ENCODE assay signal across 15 mouse cellular contexts in genomic region chr8:104190777-104191468, GRCm38 (mm10). TPM values are rescaled to one million over a fixed set of nuclear protein-coding genes. Genes with fewer than 3 reads are reported as not detected.
DNase-seq lines count a peak whose midpoint lies in the region; ATAC-seq and TF ChIP-seq lines count a peak whose summit lies in the region.
"Had no signal": no experiment of that assay in that cellular context is flagged by ENCODE, and none has a peak within 500 bp of the region (broad histone marks: within the 10 kb centered on the region; RNA-seq: fewer than 3 reads in every experiment).

No protein-coding gene starts in this region.

- TF ChIP-seq POLR2A in brain, embryonic 14.5 days (IDR thresholded peaks at IDR 0.05; ENCODE audit: borderline replicate concordance, extremely low read depth, insufficient read depth, insufficient read length, poor library complexity, severe bottlenecking), result no peak
- no peak for TF ChIP-seq POLR2A in myocyte (IDR thresholded peaks at IDR 0.05; ENCODE audit: insufficient read length, low read depth)

- H3K9me3 ChIP-seq in lung, embryonic 14.5 days (ENCODE audit: low read depth, low read length), result no peaks in the 10 kb centered on the region
- H3K9me3 ChIP-seq: forebrain, embryonic 15.5 days had no signal

- no peak overlapping the region for H3K9ac ChIP-seq in lung, embryonic 14.5 days
- H3K9ac ChIP-seq: forebrain, embryonic 15.5 days had no signal

- TF ChIP-seq CTCF in lung, embryonic 14.5 days (IDR thresholded peaks at IDR 0.05; ENCODE audit: low read depth), result no peak
- TF ChIP-seq CTCF in brain, embryonic 14.5 days (IDR thresholded peaks at IDR 0.05; ENCODE audit: borderline replicate concordance, extremely low read depth, insufficient read depth, insufficient read length), result no peak

- no peak overlapping the region for H3K4me2 ChIP-seq in lung, embryonic 14.5 days
- peak overlapping the region; percentile 65 for H3K4me2 ChIP-seq in myocyte (ENCODE audit: low read depth)
- H3K4me2 ChIP-seq: forebrain, embryonic 15.5 days; liver, embryonic 11.5 days had no signal

- no peaks in the 10 kb centered on the region for H3K79me2 ChIP-seq in myocyte (ENCODE audit: control insufficient read depth, insufficient read depth)

- no peaks in the 10 kb centered on the region for H3K27me3 ChIP-seq in lung, embryonic 14.5 days (ENCODE audit: insufficient read depth, low read length)
- H3K27me3 ChIP-seq in myocyte (ENCODE audit: control insufficient read depth, insufficient read depth, insufficient read length), result no peaks in the 10 kb centered on the region
- H3K27me3 ChIP-seq: forebrain, embryonic 15.5 days had no signal

- H3K4me1 ChIP-seq in lung, embryonic 14.5 days (ENCODE audit: insufficient read depth), result no peaks in the 10 kb centered on the region
- H3K4me1 ChIP-seq: forebrain, embryonic 15.5 days had no signal

- 46% methylated on average over 6 of the region's 6 CpGs for WGBS in lung, embryonic 14.5 days

- H3K4me3 ChIP-seq in lung, embryonic 14.5 days (ENCODE audit: low read depth, low read length), result no peak overlapping the region
- H3K4me3 ChIP-seq in myocyte, result no peak overlapping the region
- H3K4me3 ChIP-seq: forebrain, embryonic 15.5 days; heart, adult 2 months had no signal

- peak; percentile 50; the same call in 1 of the 2 replicates for ATAC-seq in lung, embryonic 14.5 days (ENCODE audit: insufficient read depth)
- ATAC-seq: forebrain, embryonic 15.5 days had no signal

- H3K36me3 ChIP-seq in lung, embryonic 14.5 days (ENCODE audit: insufficient read depth), result no peaks in the 10 kb centered on the region
- no peaks in the 10 kb centered on the region for H3K36me3 ChIP-seq in myocyte (ENCODE audit: control insufficient read depth, insufficient read depth)
- H3K36me3 ChIP-seq: forebrain, embryonic 15.5 days had no signal

- DNase-seq in adrenal gland, adult 2 months, result peak; percentile 71
- no peak for DNase-seq in adrenal gland, postnatal 10 days
- DNase-seq in lung, embryonic 14.5 days, result peak; percentile 37
- DNase-seq in lung, postnatal 14 days, result no peak
- DNase-seq in brain, embryonic 14.5 days (ENCODE audit: low read depth), result peak; percentile 9
- no peak for DNase-seq in cerebellum, postnatal 36 days
- no peak for DNase-seq in thymus, postnatal 14 days
- DNase-seq: cerebellum, adult 9-10 months; kidney, adult 11 months; kidney, postnatal 36 days had no signal

- H3K27ac ChIP-seq in lung, embryonic 14.5 days (ENCODE audit: low read depth), result no peak overlapping the region; the same call in 1 of the 2 replicates
- H3K27ac ChIP-seq: forebrain, embryonic 15.5 days; heart, adult 2 months had no signal

- no peak overlapping the region for H3ac ChIP-seq in myocyte (ENCODE audit: control insufficient read depth, insufficient read length)

TF ChIP-seq in myocyte, 11 proteins besides CTCF, POLR2A, EP300 and RAD21:
- TF ChIP-seq TCF3 (IDR thresholded peaks at IDR 0.05; ENCODE audit: insufficient read length, low read depth) (no peak), MYOG (IDR thresholded peaks at IDR 0.05; ENCODE audit: control insufficient read depth in 1 of 3, insufficient read depth in 1 of 3, insufficient read length in 2 of 3, low read depth in 2 of 3) (peak in 1 of 3 experiments; percentile 7), MYOD1 (IDR thresholded peaks at IDR 0.05; ENCODE audit: control insufficient read depth in 1 of 3, insufficient read length in 2 of 3, low read depth in 2 of 3) (peak in 1 of 3 experiments; percentile 46)

RNA-seq across cellular contexts. Expression of gene Bean1, which starts 20.7 kb away (rescaled TPM):
- total RNA-seq in adrenal gland, adult 2 months (2021), result 1 to 10 TPM; 4.6 to 7.2 TPM
- polyA plus RNA-seq in adrenal gland, adult 2 months (2012; rRNA removed), result 12.1 and 17.6 TPM in 2 replicates
- 1 to 10 TPM; 4.5 to 5.7 TPM for total RNA-seq in adrenal gland, postnatal 10 days (2021)
- polyA plus RNA-seq in lung, embryonic 14.5 days (2014; fragmentation: Nextera tagmentation; extraction: Ambion mirVana), result 0.74 and 0.86 TPM in 2 replicates
- polyA plus RNA-seq in brain, embryonic 14.5 days (2012; rRNA removed), result 12.3 and 16.9 TPM in 2 replicates
- polyA plus RNA-seq in myocyte (2012; fragmentation: generic; extraction: Trizol), result 0.34 TPM
- total RNA-seq: megakaryocyte-erythroid progenitor cell, adult 5-6 weeks had no signal

RNA-seq across cellular contexts. Expression of gene Tk2, which starts 57.4 kb away (rescaled TPM):
- 10 to 100 TPM; 59.3 to 87.1 TPM for total RNA-seq in adrenal gland, adult 2 months (2021)
- polyA plus RNA-seq in adrenal gland, adult 2 months (2012; rRNA removed), result 54.6 and 62.1 TPM in 2 replicates
- total RNA-seq in adrenal gland, postnatal 10 days (2021), result 10 to 100 TPM; 43.2 to 44.6 TPM
- polyA plus RNA-seq in lung, embryonic 14.5 days (2014; fragmentation: Nextera tagmentation; extraction: Ambion mirVana), result 16.3 and 16.4 TPM in 2 replicates
- 41.2 and 42.7 TPM in 2 replicates for polyA plus RNA-seq in brain, embryonic 14.5 days (2012; rRNA removed)
- 10.3 TPM for polyA plus RNA-seq in myocyte (2012; fragmentation: generic; extraction: Trizol)

RNA-seq across cellular contexts. Expression of gene Cklf, which starts 59.7 kb away (rescaled TPM):
- total RNA-seq in adrenal gland, adult 2 months (2021), result 10 to 100 TPM; 49.2 to 99.6 TPM
- 14.1 and 15.4 TPM in 2 replicates for polyA plus RNA-seq in adrenal gland, adult 2 months (2012; rRNA removed)
- total RNA-seq in adrenal gland, postnatal 10 days (2021), result 10 to 100 TPM; 45.5 to 67.3 TPM
- polyA plus RNA-seq in lung, embryonic 14.5 days (2014; fragmentation: Nextera tagmentation; extraction: Ambion mirVana), result 39.1 and 45.4 TPM in 2 replicates
- 36.0 and 52.4 TPM in 2 replicates for polyA plus RNA-seq in brain, embryonic 14.5 days (2012; rRNA removed)
- 12.2 TPM for polyA plus RNA-seq in myocyte (2012; fragmentation: generic; extraction: Trizol)

Comparison
In these comparisons a context has a peak if more than half of its experiments do, and no peak if none do; other contexts are left out.
1. DNase-seq: peak in adrenal gland, adult 2 months (single experiment), lung, embryonic 14.5 days (single experiment) and brain, embryonic 14.5 days (single experiment); none in adrenal gland, postnatal 10 days (single experiment), lung, postnatal 14 days (single experiment), cerebellum, postnatal 36 days (0 of 2) and thymus, postnatal 14 days (single experiment).